Mouse (Mus musculus): ENCODE data around the gene Etv4. TPM values are rescaled to one million over a fixed set of nuclear protein-coding genes. Genes with fewer than 3 reads are reported as not detected.

The Etv4 gene
- total and polyA plus RNA-seq, 3 experiments, result 0.61 TPM; not detected in 2

DNA sequence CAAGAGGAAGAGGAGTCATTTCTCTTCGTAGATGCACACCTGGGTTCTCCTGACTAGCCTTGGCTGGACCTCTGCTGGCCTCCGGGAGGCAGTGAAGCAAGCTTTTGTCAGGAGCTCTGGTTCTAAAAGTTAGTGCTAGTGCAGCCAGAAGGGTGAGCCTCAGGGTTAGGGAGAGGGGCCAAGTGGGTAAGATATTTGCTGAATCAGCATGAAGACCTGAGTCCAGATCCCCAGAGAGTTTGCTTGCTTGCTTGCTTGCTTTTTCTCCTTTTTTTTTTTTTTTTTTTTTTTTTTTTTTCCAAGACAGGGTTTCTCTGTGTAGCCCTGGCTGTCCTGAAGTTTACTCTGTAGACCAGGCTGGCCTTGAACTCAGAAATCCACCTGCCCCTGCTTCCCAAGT lies 12.2 kb upstream of the Etv4 start:
- Histone ChIP-seq H3K4me3 (no peak overlapping the region), H3K36me3 (ENCODE audit: control insufficient read depth, insufficient read depth, low read length) (no peaks in the 10 kb centered on the region), H3K27me3 (ENCODE audit: control insufficient read depth, insufficient read depth, low read length) (no peaks in the 10 kb centered on the region), H3K27ac (no peak overlapping the region), H3K4me1 (ENCODE audit: control insufficient read depth, insufficient read depth, low read length) (no peaks in the 10 kb centered on the region), H3K9ac (ENCODE audit: low read depth, low read length) (no peak overlapping the region), H3K79me2 (replicated peaks; ENCODE audit: control insufficient read depth, insufficient read depth, low read length) (no peaks in the 10 kb centered on the region)
- TF ChIP-seq CTCF (IDR thresholded peaks at IDR 0.05) (no peak), POLR2A (IDR thresholded peaks at IDR 0.05; ENCODE audit: insufficient read depth, low read depth, low read length) (no peak)
- intact Hi-C loops (cut with DNase I), result no loop called here
- DNase-seq, result no peak
- 82% methylated on average over 2 of the region's 2 CpGs for WGBS

DNA sequence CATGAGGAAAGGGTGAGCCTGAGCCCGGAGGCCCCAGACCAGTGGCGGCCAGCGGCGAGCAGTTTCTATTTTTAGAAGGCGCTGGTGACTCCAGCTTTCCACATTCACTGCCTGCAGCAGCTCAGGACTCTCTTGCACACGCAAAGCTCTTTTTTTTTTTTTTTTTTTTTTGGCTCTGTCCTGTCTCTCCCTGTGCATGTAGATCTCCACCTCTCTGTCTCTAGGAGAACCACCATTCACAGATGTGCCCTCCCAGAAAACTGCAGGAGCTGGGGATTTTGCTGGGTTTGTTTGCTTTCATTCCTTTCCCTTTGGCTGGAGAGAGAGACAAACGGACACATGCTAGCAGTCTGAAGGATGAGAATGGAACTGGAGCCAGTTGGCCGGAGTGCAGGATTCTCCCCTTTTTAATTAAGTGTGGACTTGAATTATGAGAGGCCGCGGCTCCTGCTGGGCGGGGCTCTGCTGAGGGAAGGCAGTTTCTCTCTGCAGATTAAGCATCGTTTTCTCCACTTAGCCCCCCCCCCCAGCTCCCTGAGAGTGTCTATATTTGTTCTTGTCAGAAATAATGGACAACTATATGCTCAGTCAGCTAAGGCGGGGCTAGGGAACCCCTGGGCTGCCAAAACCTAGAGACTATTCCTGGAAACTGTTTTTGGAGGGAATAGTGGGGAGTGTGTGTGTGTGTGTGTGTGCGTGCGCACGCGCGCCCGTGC lies 5.8 kb upstream of the Etv4 start:
- H3K9ac ChIP-seq (ENCODE audit: low read depth, low read length), result no peak overlapping the region
- peak in 1 of 2 experiments; percentile 55 for DNase-seq

DNA sequence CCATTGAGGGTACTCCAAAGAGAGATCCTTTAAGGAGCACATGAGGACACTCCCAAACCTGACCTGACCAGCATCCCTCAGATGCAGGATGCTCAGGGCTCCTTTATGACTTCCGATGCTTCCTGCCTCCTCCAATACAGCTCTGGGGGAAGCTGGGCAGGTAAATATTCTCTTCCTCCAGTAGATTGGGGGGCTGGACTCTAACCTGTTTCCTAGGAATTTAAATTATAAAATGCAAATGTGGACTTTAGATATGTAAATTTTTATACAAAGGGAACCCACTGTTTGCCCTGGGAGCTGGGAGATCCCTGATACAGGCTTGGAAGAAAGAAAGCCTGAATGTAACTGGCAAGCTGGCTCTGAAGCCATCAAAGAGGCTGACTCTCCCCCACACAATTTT lies 2.3 kb upstream of the Etv4 start:
- Histone ChIP-seq H3K36me3 (ENCODE audit: control insufficient read depth, insufficient read depth, low read length) (no peaks in the 10 kb centered on the region), H3K9ac (ENCODE audit: low read depth, low read length) (no peak overlapping the region), H3K4me1 (ENCODE audit: control insufficient read depth, insufficient read depth, low read length) (peaks cover 5% of the 10 kb centered on the region), H3K4me3 (no peak overlapping the region), H3K27ac (no peak overlapping the region), H3K27me3 (ENCODE audit: control insufficient read depth, insufficient read depth, low read length) (no peaks in the 10 kb centered on the region), H3K79me2 (replicated peaks; ENCODE audit: control insufficient read depth, insufficient read depth, low read length) (no peaks in the 10 kb centered on the region)
- no peak for DNase-seq
- intact Hi-C loops (cut with DNase I), result no loop called here
- 91% methylated on average over 1 of the region's 1 CpGs for WGBS
- TF ChIP-seq EP300 (IDR thresholded peaks at IDR 0.05; ENCODE audit: insufficient read depth, low read depth, low read length) (no peak), CTCF (IDR thresholded peaks at IDR 0.05) (no peak), POLR2A (IDR thresholded peaks at IDR 0.05; ENCODE audit: insufficient read depth, low read depth, low read length) (no peak)

More for the DNA sequence above, 5.8 kb upstream of the Etv4 start:
- Histone ChIP-seq H3K27me3 (ENCODE audit: control insufficient read depth, insufficient read depth, low read length) (no peaks in the 10 kb centered on the region), H3K36me3 (ENCODE audit: control insufficient read depth, insufficient read depth, low read length) (no peaks in the 10 kb centered on the region), H3K79me2 (replicated peaks; ENCODE audit: control insufficient read depth, insufficient read depth, low read length) (no peaks in the 10 kb centered on the region), H3K27ac (peak overlapping the region; percentile 47), H3K4me3 (peak overlapping the region; percentile 1), H3K4me1 (ENCODE audit: control insufficient read depth, insufficient read depth, low read length) (peaks cover 2% of the 10 kb centered on the region)
- intact Hi-C loops (cut with DNase I), result no loop called here
- TF ChIP-seq POLR2A (IDR thresholded peaks at IDR 0.05; ENCODE audit: insufficient read depth, low read depth, low read length) (no peak), CTCF (IDR thresholded peaks at IDR 0.05) (no peak), EP300 (IDR thresholded peaks at IDR 0.05; ENCODE audit: insufficient read depth, low read depth, low read length) (no peak)
- WGBS, result 14% methylated on average over 19 of the region's 19 CpGs

DNA sequence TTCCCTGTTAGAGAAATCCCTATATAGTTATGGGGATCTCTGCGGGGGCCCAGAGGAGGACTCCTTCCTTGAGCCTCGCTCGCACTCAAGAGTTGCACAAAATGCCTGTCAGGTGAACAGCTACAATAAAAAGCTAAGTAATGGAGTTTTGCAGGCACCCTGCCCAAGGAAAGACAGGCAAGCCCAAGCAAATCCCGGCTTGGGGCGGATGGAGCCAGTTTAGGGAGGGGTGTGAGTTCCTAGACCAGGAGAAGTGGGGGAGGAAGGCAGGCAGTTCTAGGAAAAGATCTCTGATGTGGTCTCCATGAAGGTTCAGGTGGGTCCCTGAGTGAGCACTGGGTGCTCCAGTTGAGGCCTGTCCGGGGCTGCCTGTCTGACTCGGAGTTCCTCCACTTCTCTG lies 1.5 kb upstream of the Etv4 start:
- Histone ChIP-seq H3K4me1 (ENCODE audit: control insufficient read depth, insufficient read depth, low read length) (peaks cover 5% of the 10 kb centered on the region), H3K36me3 (ENCODE audit: control insufficient read depth, insufficient read depth, low read length) (no peaks in the 10 kb centered on the region), H3K27me3 (ENCODE audit: control insufficient read depth, insufficient read depth, low read length) (no peaks in the 10 kb centered on the region), H3K27ac (no peak overlapping the region), H3K9ac (ENCODE audit: low read depth, low read length) (no peak overlapping the region), H3K4me3 (no peak overlapping the region), H3K79me2 (replicated peaks; ENCODE audit: control insufficient read depth, insufficient read depth, low read length) (no peaks in the 10 kb centered on the region)
- intact Hi-C loops (cut with DNase I), result no loop called here
- 82% methylated on average over 7 of the region's 7 CpGs for WGBS
- no peak for TF ChIP-seq CTCF (IDR thresholded peaks at IDR 0.05)
- no peak for TF ChIP-seq EP300 (IDR thresholded peaks at IDR 0.05; ENCODE audit: insufficient read depth, low read depth, low read length)
- TF ChIP-seq POLR2A (IDR thresholded peaks at IDR 0.05; ENCODE audit: insufficient read depth, low read depth, low read length), result no peak
- no peak for DNase-seq

DNA sequence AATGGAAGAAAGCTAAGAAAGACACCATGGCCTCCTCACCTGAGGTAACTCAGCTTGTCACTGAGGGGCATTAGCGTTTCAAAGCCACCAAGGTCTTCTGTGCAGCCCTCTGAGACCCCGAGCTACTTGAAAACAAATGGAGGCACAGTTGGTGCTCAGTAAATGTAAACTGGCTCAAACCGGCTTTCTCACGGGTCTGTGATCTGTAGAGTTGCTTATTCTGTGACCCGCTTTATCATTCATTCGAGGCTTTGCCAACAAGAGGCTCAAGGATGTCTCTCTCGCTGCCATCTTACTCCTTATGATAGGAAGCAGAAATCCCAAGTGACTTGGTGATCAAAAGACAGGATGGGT lies 658 bp upstream of the Etv4 start:
- 12% methylated on average over 7 of the region's 7 CpGs for WGBS
- no peak for DNase-seq

DNA sequence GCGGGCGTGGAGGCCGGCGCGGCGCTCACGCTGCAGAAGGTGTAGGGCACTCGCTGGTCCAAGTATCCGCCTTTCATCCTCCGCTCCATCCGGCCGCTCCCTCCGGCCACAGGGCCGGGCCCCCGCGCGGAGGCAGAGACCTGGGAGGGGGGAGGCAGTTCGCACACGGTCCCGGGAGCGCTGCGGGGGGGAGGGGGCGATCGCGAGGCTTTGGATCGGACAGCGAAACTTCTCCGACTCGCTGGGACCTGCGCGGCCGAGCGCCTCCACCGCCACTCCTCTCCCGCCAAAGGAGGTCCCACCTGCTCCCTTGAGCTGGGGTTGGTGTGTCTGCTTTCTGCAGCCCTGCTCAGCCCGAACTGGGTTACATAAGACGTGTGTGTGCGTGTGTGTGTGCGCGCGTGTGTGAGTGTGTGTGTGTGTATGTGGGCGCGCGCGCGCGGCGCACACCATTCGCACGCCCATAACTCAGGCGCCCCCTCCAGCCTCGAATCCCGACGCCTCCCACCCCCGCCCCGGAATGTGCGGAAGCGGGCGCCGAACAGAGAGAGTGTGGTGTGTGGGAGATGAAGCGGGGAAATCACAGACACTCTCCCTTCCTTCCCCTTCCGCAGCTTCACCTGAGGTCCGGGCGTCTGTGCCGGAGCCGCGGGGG lies 556 bp downstream of the Etv4 start:
- peak overlapping the region; percentile 37 for H3K9ac ChIP-seq (ENCODE audit: low read depth, low read length)
- H3K79me2 ChIP-seq (replicated peaks; ENCODE audit: control insufficient read depth, insufficient read depth, low read length), result no peaks in the 10 kb centered on the region
- H3K36me3 ChIP-seq (ENCODE audit: control insufficient read depth, insufficient read depth, low read length), result no peaks in the 10 kb centered on the region
- WGBS, result under 1% methylated on average over 66 of the region's 67 CpGs
- H3K4me3 ChIP-seq, result peak overlapping the region; percentile 60
- intact Hi-C loops (cut with DNase I), result no loop called here
- H3K4me1 ChIP-seq (ENCODE audit: control insufficient read depth, insufficient read depth, low read length), result peaks cover 4% of the 10 kb centered on the region
- TF ChIP-seq EP300 (IDR thresholded peaks at IDR 0.05; ENCODE audit: insufficient read depth, low read depth, low read length) (no peak), POLR2A (IDR thresholded peaks at IDR 0.05; ENCODE audit: insufficient read depth, low read depth, low read length) (no peak), CTCF (IDR thresholded peaks at IDR 0.05) (no peak)
- H3K27me3 ChIP-seq (ENCODE audit: control insufficient read depth, insufficient read depth, low read length), result no peaks in the 10 kb centered on the region
- H3K27ac ChIP-seq, result no peak overlapping the region
- DNase-seq, result peak in 1 of 2 experiments; percentile 22

More for the DNA sequence above, 658 bp upstream of the Etv4 start:
- Histone ChIP-seq H3K27me3 (ENCODE audit: control insufficient read depth, insufficient read depth, low read length) (no peaks in the 10 kb centered on the region), H3K36me3 (ENCODE audit: control insufficient read depth, insufficient read depth, low read length) (no peaks in the 10 kb centered on the region), H3K4me3 (no peak overlapping the region; the same call in 1 of the 2 replicates), H3K4me1 (ENCODE audit: control insufficient read depth, insufficient read depth, low read length) (peaks cover 5% of the 10 kb centered on the region), H3K27ac (no peak overlapping the region), H3K9ac (ENCODE audit: low read depth, low read length) (no peak overlapping the region), H3K79me2 (replicated peaks; ENCODE audit: control insufficient read depth, insufficient read depth, low read length) (no peaks in the 10 kb centered on the region)
- intact Hi-C loops (cut with DNase I), result no loop called here
- TF ChIP-seq CTCF (IDR thresholded peaks at IDR 0.05), result no peak
- TF ChIP-seq EP300 (IDR thresholded peaks at IDR 0.05; ENCODE audit: insufficient read depth, low read depth, low read length), result no peak
- no peak for TF ChIP-seq POLR2A (IDR thresholded peaks at IDR 0.05; ENCODE audit: insufficient read depth, low read depth, low read length)

All from heart, adult 2 months (tissue).